Mouse (Mus musculus): ENCODE results near the gene Maco1.
"Not testable (repeated sequence)": the region's sequence is repeated elsewhere in the genome, so short reads cannot be mapped to it uniquely, and the experiment has no call there.

The Maco1 gene

DNA sequence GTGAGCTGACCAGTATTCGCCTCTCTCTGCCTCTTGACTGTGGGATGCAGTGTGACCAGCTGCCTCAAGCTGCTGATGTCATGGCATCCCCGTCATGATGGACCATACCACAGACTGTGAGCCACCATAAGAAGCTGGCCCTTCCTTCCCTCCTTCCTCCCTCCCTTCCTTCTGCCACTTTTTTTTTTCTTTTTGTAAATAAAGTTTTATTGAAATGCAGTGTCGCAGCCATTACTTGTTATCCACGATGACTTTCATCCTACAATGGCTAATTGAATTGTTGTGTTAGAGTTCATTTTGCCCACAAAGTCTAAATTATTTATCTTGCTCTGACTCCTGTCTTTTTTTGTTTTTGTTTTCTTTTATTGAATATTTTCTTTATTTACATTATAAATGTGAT is 5.3 kb upstream of the Maco1 start:
- DNase-seq (ENCODE audit: low spot score), result no peak

DNA sequence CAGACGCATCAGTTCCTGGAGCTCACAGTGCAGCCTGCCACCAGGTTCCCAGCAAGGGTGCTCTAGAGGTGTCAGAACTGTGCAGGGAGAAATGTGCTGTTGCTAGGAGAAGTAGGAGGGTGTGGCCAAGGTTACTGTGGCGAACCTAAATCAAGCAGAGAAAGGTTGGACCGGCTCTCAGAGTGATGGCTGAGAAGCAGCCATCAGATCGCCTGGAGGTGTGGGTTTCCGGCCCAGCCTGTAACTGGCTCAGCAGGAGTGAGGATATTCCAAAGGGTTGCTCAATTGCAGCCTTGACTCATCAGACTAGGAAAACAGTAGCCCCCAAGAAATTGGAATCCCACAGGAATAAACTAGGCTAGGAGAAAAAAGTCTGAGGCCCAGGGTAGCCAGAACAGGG is 3.4 kb upstream of the Maco1 start:
- DNase-seq (ENCODE audit: low spot score), result no peak

DNA sequence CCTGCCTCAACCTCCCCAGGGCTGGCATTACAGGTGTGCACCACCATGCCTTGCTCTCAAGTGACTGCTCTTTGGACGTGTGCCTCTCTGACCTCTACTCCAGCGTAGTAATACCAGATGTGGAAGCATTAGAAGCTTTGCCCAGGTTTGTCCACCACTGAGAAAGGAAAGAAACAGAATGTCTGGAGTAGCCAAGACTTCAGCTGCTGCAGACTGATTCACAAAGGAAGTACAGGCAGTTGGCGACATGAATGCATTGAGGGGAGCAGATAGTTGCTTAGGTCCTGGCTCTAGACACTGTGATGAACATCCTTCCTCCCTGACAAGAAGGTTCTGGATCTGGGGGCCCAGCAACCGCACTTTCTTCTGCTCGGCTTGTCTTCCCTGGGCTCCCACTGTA is 2.9 kb upstream of the Maco1 start:
- DNase-seq (ENCODE audit: low spot score), result no peak

DNA sequence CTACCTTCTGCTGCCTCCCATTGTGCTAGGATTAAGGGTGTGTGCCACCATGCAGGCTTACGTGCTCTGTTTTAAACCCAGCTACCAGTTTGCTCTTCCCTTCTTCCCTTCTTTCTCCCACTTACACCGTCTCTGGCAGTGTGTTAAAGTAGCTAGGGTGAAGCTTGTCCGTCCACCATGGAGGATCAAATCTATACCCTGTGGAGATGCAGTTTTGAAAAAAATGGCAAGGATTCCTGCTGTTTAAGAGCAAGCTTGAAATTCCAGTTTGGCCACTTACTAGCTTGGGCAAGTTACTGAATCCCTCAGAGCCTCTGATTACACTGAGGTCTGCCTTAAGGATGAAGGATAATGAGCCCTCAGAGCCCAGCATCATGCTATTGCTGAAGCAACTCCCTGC is 2.2 kb upstream of the Maco1 start:
- peak; percentile 38 for DNase-seq (ENCODE audit: low spot score)

DNA sequence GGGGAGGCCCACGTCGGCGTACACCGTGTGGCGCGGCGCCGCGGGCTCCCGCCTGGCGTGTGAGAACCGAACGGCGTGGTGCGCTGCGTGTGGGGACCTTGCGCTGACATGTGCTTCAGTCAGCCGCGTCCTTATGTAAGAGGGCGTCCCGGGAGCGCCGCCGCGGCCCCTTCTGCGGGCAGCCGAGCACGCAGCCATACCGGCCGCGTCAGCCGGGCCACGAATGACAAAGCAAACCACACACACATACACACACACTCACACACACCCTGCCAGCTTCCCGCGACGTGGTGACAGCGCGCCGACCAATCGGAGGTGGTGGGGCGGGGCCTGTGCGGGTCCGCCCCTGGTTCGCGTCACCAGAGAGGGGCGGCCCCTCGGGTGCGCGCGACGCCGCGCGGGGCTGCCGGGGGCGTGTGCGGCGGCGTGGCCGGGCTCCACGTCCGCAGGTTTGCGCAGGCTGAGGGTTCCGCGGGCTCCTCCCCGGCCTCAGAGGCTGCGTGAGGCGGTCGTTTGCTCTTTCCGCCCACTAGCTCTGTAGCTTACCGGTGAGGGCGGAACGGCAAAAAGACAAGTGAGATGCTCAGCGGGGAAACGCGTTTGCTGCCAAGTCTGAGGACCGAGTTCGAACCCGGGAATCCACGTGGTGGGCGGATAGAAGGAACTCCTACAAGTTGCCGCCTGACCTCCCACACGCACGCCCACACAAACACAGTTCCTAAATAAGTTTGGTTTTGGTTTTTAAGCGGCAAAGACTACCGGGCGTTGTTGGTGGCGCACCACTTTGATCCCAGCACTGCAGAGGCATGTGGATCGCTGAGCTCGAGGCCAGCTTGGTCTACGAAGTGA is 716 bp upstream of the Maco1 start:
- DNase-seq (ENCODE audit: low spot score), result peak; percentile 89

DNA sequence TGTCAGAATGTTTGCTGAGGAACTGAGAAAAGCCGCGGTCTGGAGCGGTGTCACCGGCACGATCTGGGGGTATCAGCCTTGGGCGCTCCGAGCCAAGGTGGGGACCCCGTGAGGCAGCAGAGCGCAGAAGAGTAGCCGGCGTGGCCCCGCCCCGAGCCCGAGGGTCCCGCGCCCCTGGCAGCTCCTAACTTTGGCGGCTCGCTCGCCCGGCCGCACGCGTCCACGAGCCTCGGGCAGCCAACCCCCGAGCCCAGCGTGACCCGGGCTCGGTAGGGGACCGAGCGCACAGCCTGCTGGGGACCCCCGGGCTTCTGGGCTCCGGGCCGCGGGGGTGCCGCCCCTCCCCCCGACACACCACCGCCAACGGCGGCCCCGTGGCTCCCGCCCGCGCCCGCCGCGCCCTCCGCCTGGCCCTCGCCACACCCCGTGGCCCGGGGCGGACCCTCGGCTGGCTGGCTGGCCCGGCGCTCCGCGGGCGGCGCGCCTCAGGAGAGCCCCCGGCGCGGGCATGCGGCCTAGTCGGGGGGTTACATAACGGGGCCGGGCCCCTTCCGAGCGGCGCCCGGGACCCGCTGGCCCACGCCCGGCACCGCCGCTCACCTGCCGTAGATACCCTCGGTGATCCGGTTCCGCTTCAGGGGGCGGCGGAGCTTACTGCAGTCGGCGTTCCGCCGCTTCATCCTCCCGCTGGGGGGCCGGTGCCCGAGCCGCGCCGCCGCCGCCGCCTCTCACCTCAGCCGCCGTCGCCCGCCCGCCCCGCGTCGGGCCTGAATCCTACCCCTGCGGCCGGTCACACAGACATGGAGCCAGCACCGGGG is 498 bp downstream of the Maco1 start:
- peak; percentile 52 for DNase-seq (ENCODE audit: low spot score)

DNA sequence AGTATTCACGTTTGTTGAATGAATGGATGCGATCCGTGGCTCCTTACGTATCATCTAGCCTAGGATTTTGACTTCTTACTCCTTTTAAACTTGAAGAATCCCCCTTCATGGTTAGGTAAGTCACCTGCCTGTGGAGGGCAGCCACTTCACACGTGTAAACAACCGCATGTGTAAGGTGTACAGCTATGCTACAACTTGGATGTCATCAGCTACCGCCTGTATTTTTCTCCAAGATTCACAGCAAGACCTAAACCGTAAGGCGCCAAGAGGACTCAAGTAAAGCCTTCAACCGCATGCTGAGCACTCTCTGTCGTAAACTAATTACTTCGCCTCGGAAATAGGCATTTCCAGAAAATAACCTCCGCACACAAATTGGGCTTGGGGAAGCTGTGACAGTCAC is 1.3 kb downstream of the Maco1 start:
- peak; percentile 29 for DNase-seq (ENCODE audit: low spot score)

DNA sequence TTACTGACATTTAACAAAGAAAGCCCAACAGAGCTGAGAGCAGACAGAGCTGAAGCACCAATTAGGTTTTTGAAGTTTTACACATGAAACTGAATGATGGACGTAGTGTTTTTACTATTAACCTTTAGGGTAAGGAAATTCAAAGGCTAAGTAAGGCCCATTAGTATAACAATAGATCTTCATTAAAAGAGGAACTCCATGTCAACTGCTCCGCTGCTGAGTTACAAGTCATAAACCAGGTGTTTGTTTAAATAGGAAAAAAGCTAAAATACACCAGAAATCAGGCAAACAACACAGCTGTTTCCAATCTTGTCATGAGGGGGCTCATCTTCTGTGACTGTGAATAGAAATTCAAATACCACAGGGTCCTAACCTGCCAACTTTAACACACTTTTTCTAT is 1.9 kb downstream of the Maco1 start:
- no peak for DNase-seq (ENCODE audit: low spot score)

DNA sequence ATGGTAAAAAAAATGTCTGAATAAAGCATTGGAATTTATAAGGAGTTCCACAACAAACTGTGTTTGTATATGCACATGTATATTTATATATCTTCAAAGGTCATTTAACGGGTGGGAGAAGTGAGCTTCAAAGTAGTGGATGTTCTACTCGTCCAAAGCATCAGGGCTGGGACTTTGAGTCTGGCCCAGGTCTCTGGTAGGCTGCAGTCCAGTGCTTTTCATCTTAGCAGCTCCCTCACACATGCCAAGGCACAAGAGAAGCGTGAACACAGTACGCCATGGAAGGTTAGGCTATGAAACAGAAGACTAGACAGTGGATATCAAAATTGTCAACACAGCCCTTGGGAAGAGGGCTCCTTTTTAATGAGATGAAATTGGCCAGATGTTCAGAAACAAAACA is 2.6 kb downstream of the Maco1 start:
- DNase-seq (ENCODE audit: low spot score), result no peak

DNA sequence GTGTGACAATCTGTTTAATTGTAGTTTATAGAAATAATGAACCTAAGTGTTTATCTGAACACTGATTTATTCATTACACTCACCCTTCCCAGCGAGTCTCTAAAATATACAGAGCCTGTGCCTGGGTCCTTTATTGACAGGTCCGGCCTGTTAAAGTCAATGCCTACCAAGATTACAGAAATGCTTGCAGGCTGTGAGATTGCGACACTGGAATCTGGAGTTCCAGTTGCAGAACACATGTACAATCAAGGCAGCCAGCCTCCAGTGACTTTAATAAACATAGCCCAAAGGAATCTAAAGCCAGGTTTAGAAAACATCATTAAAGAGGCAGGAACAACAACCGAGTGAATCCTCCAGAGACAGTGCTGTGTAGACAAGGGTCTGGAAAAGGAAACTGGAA is 5.6 kb downstream of the Maco1 start:
- no peak for DNase-seq (ENCODE audit: low spot score)

DNA sequence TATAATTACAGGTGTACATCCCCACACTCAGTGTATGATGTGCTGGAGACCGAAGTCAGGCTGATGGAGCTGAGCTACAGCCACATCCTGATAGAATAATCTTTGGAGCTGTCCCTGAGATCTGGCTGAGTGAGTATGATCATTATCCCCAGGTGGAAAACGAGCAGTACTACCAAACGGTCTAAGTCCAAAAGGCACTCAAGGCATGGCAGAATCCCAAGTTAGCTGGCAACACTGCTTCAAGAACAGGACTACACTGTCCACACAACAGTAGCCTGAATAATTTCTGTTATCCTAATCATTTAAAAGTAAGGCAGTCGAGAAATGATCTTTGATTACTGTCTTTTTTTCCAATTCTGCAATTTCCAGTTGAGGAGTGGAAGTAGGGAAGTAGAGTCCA is 9.6 kb downstream of the Maco1 start:
- DNase-seq (ENCODE audit: low spot score), result no peak

DNA sequence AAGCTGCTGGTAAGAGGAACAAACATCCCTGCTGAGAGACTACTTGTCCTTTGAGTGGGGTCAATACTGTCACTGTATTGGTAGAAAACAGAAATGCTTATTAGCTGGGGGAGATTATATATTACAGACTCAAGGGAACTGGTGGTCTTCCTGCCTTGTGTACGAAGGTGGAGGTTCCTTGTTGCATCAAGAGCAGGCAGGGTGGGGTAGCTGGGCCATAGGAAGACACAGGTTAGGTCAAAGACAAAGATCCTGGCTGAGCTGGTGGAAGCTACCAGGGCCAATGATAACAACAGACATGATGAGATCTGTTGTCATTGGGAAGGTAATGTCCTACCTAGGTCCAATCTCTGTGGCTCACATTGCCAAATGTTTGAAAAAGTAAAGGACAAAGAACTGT is 12.9 kb downstream of the Maco1 start:
- DNase-seq (ENCODE audit: low spot score), result no peak

DNA sequence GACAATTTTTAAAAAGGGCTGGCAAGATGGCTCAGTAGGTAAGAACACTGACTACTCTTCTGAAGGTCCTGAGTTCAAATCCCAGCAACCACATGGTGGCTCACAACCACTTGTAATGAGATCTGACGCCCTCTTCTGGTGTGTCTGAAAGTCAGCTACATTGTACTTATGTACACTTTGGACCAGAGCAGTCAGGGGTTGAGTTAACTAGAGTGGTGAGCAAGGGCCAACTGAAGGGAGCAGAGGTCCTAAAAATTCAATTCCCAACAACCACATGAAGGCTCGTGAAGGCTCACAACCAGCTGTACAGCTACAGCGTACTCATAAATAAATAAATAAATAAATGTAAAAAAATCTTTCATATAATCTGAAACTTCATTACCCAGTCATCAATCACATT is 14.4 kb downstream of the Maco1 start:
- not testable (repeated sequence) for DNase-seq (ENCODE audit: low spot score)

DNA sequence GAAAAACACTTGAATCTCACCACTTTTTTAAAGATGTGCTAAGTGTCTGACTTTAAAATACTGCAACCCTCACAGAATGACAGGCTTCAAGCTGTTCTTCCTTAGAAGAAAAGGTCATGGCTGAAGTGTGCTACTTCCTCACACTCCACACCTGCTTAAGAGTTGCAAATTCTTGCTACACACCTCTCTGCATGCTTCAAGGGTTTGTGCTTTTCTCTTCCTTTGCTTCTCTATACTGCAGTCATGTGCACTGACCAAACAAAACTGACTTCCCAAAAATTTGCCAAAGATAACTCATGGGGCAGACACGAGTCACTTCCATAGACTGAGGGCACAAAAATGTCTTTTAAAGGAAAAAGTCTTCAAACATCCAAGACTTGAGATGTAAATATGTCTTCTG is 14.9 kb downstream of the Maco1 start:
- no peak for DNase-seq (ENCODE audit: low spot score)

DNA sequence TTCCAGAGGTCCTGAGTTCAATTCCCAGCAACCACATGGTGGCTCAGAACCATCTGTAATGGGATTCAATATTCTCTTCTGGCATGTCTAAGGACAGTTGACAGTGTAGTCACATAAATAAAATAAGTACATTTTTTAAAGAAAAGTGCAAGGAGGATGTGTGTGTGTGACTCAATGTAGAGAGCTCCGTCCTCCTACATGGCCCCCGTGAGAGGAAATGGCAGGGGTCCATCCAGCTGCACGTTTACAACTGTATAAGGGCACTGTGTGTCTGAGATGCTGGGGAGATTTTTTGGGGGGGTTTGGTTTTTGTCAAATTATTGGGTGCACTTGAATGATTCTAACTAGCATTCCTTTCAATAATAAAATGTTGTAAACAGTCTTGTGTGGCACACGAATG is 17.7 kb downstream of the Maco1 start:
- no peak for DNase-seq (ENCODE audit: low spot score)

DNA sequence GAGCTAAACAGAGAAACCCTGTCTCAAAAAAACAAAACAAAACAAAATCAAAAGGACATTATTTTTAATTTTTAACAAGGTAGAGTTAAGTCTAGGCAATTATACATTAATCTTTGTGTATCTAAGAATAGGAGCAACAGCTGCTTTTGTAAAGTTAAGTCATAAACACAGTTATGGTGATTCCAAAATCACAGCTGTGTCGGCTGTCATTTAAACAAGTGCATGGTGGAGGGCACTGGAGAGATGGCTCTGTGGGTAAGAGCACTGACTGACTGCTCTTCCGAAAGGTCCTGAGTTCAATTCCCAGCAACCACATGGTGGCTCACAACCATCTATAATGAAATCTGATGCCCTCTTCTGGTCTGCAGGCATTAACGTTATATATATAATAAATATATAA is 21.2 kb downstream of the Maco1 start:
- no peak for DNase-seq (ENCODE audit: low spot score)

DNA sequence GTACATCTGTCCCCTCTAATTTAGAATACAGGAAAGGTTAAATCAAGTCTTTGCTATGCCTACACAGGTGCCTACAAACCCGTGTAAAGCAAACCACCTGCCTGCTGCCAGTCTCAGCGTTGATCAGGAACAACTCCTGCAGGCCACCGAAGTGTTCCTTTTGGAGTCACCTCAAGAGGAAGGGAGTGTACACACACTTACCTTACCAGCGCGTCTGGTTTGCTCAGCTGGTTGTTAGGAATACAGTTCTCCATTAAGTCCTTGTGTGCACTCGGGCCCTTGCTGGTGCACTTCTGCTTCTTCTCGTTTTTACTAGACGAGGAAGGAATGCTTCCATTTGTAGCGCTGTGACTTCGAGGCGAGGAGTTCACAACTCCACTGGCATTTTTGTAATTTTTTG is 25.3 kb downstream of the Maco1 start:
- DNase-seq (ENCODE audit: low spot score), result no peak

DNA sequence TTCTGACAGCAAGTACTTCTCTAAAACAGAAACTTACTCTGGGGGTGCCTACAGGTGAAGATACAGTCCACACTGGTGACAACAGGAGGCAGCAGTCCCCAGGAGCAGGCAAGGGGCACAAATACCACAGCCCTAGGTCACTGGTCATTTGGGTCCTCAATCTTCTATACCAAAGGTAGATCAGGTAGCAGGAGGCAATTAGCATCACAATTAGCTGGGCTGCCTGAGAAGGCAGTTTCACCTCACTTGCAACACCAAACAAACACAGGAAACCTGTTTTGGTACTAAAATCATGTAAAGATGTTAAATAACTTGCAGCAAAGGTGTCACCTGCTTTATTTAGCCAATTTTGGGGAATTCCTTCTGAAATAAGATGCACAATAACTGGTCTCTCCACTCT is 26.8 kb downstream of the Maco1 start:
- DNase-seq (ENCODE audit: low spot score), result no peak

DNA sequence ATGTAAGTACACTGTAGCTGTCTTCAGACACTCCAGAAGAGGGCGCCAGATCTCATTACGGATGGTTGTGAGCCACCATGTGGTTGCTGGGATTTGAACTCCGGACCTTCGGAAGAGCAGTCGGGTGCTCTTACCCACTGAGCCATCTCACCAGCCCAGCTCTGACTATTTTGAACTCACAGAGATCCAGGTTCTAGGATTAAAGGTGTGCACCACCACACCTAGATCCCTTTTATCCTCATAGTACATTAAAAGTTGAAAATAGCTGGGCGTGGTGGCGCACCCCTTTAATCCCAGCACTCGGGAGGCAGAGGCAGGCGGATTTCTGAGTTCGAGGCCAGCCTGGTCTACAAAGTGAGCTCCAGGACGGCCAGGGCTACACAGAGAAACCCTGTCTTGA is 27.3 kb downstream of the Maco1 start:
- DNase-seq (ENCODE audit: low spot score), result not testable (repeated sequence)

DNA sequence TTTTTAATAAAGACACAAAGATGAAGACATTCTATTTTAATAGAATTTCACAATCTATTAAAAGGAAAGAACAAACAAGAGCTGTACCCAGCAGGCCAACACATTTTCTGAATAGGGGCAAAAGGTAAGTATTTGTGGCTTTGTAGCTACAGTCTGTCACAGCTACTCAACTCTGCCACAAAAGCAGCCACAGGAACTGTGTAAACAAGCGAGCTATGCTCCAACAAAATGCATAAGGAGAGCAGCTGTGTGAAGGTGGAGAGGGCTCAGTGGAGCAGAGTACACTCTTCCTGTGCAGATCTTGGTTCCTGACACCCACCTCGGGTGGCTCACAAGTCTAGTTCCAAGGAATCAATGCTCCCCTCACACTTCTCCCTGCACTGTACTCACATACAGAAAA is 29.6 kb downstream of the Maco1 start:
- DNase-seq (ENCODE audit: low spot score), result no peak

DNA sequence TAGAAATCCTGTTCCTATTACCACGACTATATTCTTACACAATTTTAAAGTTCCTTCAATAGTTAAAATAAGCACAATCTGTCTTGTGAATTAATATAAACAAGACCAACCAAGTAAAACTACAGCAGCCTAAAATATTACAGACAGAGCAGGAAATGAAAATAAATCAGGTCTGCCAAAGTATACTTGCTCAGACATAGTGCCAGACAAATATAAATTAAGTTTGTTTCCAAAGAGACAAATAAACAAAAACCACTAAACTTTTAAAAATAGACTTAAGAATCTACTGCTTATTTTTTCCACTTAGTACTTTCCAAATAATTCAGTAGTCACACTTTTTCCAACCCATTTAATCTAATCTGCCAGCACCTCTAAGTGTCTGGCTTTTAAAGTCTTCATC is 32.1 kb downstream of the Maco1 start:
- no peak for DNase-seq (ENCODE audit: low spot score)

DNA sequence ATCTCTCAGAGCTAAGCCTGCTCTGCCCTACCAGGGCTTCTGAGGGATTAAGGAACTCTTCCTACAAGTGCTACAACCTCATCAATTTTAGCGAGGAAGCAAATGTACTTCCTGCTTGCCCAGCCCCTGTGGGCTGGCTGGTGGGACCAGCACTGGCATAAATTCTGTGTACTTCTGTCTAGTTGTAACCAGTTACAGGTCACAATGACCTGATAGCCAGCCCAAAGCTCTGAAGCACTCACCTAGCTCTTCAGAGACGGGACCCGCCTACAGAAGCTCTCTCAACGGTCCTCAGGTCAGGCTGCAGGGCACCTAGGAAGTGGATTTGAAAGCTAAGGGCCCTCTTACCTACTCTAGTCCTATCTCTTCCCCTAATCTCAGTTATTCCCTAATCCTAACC is 35.4 kb downstream of the Maco1 start:
- DNase-seq (ENCODE audit: low spot score), result no peak

DNA sequence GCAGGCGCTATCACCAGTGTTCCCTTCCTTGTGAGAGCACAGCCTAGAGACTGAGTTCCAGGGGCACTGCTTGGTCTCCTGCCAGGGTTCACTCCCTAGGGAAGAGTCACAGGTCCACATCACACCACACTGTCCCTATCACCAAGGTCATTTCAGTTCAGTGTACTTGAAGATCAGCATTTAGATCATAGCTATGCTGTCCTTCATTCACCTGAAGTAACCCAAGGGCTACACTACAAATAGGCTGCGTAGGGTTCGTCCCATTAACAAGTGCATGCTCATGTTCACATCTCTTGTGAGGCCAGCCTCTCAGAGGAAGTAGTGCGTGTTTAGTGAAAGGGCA is 38.9 kb downstream of the Maco1 start:
- DNase-seq (ENCODE audit: low spot score), result no peak

All from embryo, embryonic 10 days (tissue).